Mouse (Mus musculus) embryonic stem cell, embryonic (primary cell): ENCODE results near the gene Slc25a23.

Experiments
- CTCF ChIA-PET, 4 experiments: fragments of 300-600 bp in 2 of 4; fragments of 350-600 bp in 2 of 4; sonication (Branson Sonifier 250); formaldehyde crosslinking; loops; one replicate each; lab custom pipeline; 2022; ENCODE audit warnings: inconsistent platforms in 2 of 4; lab: Charles Lee
- POLR2A ChIA-PET, 4 experiments: fragments of 300-600 bp in 2 of 4; fragments of 350-600 bp in 2 of 4; sonication (Branson Sonifier 250); formaldehyde crosslinking; loops; one replicate each; lab custom pipeline; 2022; ENCODE audit warnings: antibody characterized with exemption in 4 of 4, inconsistent platforms in 1 of 4; lab: Charles Lee

Gene Slc25a23

GRCm38 (mm10) chr17:57059486-57059977 is at the start of gene Slc25a23:
Slc25a23 (minus strand) TSS chr17:57059863.
- ChIA-PET POLR2A (interaction anchor here (0.6 to 5.9 kb wide), 40 partner anchors 8 to 1006 kb away, joined by 3 to 78 read pairs (median 6); partner anchors contain the start of genes Khsrp (in 3 of the 4), Alkbh7 (in 2 of the 4), Clpp (in 2 of the 4) and Gm17949 (in 2 of the 4)), CTCF (interaction anchor here in 3 of 4 experiments (0.6 to 2.2 kb wide), 18 partner anchors 8 to 433 kb away, joined by 3 to 15 read pairs (median 7); partner anchors contain the start of genes Khsrp (in 1 of the 3) and Lonp1 (in 1 of the 3))

DNA sequence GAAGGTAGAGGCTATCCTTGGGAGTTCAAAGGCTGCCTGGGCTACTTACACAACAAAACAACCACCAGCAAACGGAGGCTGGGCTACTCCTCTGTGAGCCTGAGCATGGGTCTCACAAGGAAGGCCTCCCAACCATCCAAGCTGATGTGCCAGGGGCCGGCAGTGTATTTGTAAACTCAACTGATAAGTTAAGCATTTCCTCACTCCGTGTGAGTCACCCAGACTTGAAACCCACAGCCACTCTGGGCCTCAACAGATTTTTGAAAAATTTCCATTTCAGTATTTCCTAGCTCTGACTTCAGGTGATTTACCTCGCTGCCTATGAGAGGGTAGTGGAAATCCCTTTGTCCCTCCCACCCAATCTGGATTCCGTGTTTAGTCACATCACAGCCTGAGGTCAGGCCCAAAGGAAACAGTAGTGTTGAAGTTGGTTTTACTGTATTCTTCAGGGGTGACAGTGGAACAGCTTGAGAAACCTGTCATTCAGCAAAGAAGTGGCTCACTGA is 49.1 kb upstream of the Slc25a23 start:
- ChIA-PET POLR2A (no interaction called here), CTCF (interaction anchor here in 1 of 4 experiments (1.6 kb wide), 1 partner anchor 13 kb away, joined by 3 read pairs; no protein-coding TSS in a partner anchor)

- ChIA-PET POLR2A (interaction anchor here in 2 of 4 experiments (0.6 to 1.1 kb wide), 3 partner anchors 11 to 1963 kb away, joined by 3 to 4 read pairs (median 3); no protein-coding TSS in a partner anchor), CTCF (interaction anchor here in 1 of 4 experiments (1.6 kb wide), 1 partner anchor 12 kb away, joined by 3 read pairs; no protein-coding TSS in a partner anchor)
These were observed 48.5 kb upstream of the Slc25a23 start for GRCm38 (mm10) chr17:57108040-57108665.

DNA sequence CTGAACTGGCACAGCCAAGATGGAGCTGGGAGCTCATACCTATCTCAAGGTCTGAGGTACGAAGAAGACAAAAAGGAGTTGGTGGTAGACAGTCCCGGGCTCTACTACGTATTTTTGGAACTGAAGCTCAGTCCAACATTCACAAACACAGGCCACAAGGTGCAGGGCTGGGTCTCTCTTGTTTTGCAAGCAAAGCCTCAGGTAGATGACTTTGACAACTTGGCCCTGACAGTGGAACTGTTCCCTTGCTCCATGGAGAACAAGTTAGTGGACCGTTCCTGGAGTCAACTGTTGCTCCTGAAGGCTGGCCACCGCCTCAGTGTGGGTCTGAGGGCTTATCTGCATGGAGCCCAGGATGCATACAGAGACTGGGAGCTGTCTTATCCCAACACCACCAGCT is 47.4 kb upstream of the Slc25a23 start:
- CTCF ChIA-PET, result interaction anchor here in 1 of 4 experiments (0.9 to 1.5 kb wide), 2 partner anchors 60 to 228 kb away, joined by 3 to 7 read pairs; no protein-coding TSS in a partner anchor

DNA sequence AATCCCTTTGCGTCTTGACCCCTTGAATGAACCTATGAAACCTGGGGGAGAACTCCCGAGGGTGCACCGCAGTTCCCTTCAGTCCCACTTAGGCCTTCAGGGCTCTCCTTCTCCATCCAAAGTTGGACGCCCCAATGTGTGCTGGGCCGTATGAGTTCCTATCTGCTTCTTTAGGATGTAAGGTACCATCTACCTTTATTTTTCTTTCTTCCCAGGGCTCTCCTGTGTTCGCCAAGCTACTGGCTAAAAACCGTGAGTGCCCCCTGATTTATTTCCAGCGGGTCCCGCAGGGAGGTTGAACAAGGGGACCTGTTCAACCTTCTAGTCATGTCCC is 46.3 kb upstream of the Slc25a23 start:
- CTCF ChIA-PET, result interaction anchor here in 1 of 4 experiments (1.5 kb wide), 1 partner anchor 229 kb away, joined by 7 read pairs; no protein-coding TSS in a partner anchor
- POLR2A ChIA-PET, result interaction anchor here in 2 of 4 experiments (1.2 kb wide), 2 partner anchors 17 to 230 kb away, joined by 3 read pairs; no protein-coding TSS in a partner anchor

More for the DNA sequence above, 47.4 kb upstream of the Slc25a23 start:
- POLR2A ChIA-PET, result interaction anchor here in 2 of 4 experiments (0.7 to 1.2 kb wide), 3 partner anchors 10 to 1096 kb away, joined by 3 to 4 read pairs (median 3); no protein-coding TSS in a partner anchor

- ChIA-PET POLR2A (interaction anchor here in 2 of 4 experiments (0.6 to 2.3 kb wide), 8 partner anchors 16 to 229 kb away, joined by 3 to 13 read pairs (median 3); partner anchors contain the start of gene Slc25a23 (in 1 of the 2)), CTCF (interaction anchor here (0.6 to 1.0 kb wide), 5 partner anchors 10 to 665 kb away, joined by 3 to 10 read pairs (median 3); no protein-coding TSS in a partner anchor)
These were observed 45.7 kb upstream of the Slc25a23 start, which contains the start of gene Tnfsf9 for GRCm38 (mm10) chr17:57105181-57106034. Tnfsf9 (plus strand) TSS chr17:57105325.

- ChIA-PET CTCF (interaction anchor here (0.6 to 1.2 kb wide), 7 partner anchors 9 to 666 kb away, joined by 3 to 10 read pairs (median 3); no protein-coding TSS in a partner anchor), POLR2A (interaction anchor here in 3 of 4 experiments (0.5 to 2.3 kb wide), 11 partner anchors 8 to 230 kb away, joined by 3 to 13 read pairs (median 3); partner anchors contain the start of genes Alkbh7 (in 1 of the 3) and Slc25a23 (in 1 of the 3))
These were observed 44.8 kb upstream of the Slc25a23 start for GRCm38 (mm10) chr17:57104496-57104895.

DNA sequence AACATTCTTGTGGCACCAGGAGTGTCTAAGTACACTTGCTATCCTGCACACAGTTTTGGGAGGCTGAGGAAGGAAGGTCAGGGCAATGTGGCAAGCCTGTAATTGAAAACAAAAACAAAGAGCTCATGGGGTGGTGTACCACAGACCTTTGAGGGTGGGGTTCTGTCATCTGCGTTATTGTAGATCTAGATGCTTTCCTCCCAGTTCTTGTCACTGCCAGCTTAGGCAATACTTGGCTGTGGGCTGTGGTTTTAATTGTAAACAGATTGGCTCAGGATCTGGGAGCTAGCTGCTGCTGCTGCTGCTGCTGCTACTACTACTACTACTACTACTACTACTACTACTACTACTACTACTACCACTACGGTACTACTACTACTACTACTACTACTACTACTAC is 42.6 kb upstream of the Slc25a23 start:
- ChIA-PET CTCF (interaction anchor here in 3 of 4 experiments (0.5 to 1.7 kb wide), 3 partner anchors 173 to 1815 kb away, joined by 3 to 5 read pairs (median 3); no protein-coding TSS in a partner anchor), POLR2A (interaction anchor here in 1 of 4 experiments (1.4 kb wide), 1 partner anchor 18 kb away, joined by 3 read pairs; no protein-coding TSS in a partner anchor)

- CTCF ChIA-PET, result interaction anchor here (0.6 to 1.7 kb wide), 26 partner anchors 12 to 235 kb away, joined by 3 to 25 read pairs (median 4); partner anchors contain the start of genes Gpr108 (in 2 of the 4), Tubb4a (in 2 of the 4), Alkbh7 (in 1 of the 4) and Cd70 (in 1 of the 4)
- POLR2A ChIA-PET, result interaction anchor here (0.6 to 3.1 kb wide), 21 partner anchors 12 to 103 kb away, joined by 3 to 14 read pairs (median 3); partner anchors contain the start of genes Gm17949 (in 2 of the 4), Gtf2f1 (in 2 of the 4), Tubb4a (in 2 of the 4) and Alkbh7 (in 1 of the 4)
These were observed 40.1 kb upstream of the Slc25a23 start for GRCm38 (mm10) chr17:57099629-57100325.

- ChIA-PET POLR2A (interaction anchor here in 1 of 4 experiments (3.1 kb wide), 1 partner anchor 38 kb away, joined by 13 read pairs; the partner anchor contains the start of genes Crb3 and Slc25a23), CTCF (interaction anchor here in 2 of 4 experiments (0.6 to 4.0 kb wide), 2 partner anchors 69 to 236 kb away, joined by 3 to 36 read pairs; no protein-coding TSS in a partner anchor)
These were observed 38.7 kb upstream of the Slc25a23 start for GRCm38 (mm10) chr17:57098321-57098720.

GRCm38 (mm10) chr17:57096623-57096920 is 36.9 kb upstream of the Slc25a23 start:
- ChIA-PET POLR2A (interaction anchor here (0.6 to 2.3 kb wide), 31 partner anchors 8 to 736 kb away, joined by 3 to 23 read pairs (median 5); partner anchors contain the start of genes Alkbh7 (in 2 of the 4), Khsrp (in 2 of the 4), Clpp (in 1 of the 4) and Crb3 (in 1 of the 4)), CTCF (interaction anchor here (0.6 to 4.0 kb wide), 36 partner anchors 9 to 711 kb away, joined by 3 to 36 read pairs (median 5); partner anchors contain the start of genes Alkbh7 (in 2 of the 4), Gm17949 (in 1 of the 4), Gpr108 (in 1 of the 4) and Pspn (in 1 of the 4))

GRCm38 (mm10) chr17:57095855-57096622 is 36.4 kb upstream of the Slc25a23 start:
- CTCF ChIA-PET, result interaction anchor here (0.5 to 4.0 kb wide), 43 partner anchors 8 to 603 kb away, joined by 3 to 36 read pairs (median 4); partner anchors contain the start of genes Alkbh7 (in 2 of the 4), Tnfsf9 (in 2 of the 4), Cd70 (in 1 of the 4) and Gm17949 (in 1 of the 4)

DNA sequence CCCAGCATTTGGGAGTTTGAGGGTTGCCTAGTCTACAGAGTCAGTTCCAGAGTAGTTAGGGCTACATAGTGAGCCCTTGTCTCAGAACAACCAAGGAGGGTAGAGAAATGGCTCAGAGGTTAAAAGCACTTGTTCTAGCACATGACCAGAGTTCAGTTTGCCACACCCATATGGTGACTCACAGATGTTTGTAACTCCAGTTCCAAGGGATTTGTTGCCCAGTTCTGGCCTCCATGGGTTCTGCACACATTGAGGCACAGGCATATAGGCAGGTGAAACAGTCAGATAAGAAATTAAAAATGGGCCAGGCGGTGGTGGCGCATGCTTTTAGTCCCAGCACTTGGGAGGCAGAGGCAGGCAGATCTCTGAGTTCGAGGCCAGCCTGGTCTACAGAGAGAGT is 34.6 kb upstream of the Slc25a23 start:
- ChIA-PET CTCF (no interaction called here), POLR2A (no interaction called here)

More at GRCm38 (mm10) chr17:57095855-57096622, 36.4 kb upstream of the Slc25a23 start:
- POLR2A ChIA-PET, result interaction anchor here (0.6 to 2.3 kb wide), 32 partner anchors 9 to 735 kb away, joined by 3 to 23 read pairs (median 4); partner anchors contain the start of genes Alkbh7 (in 2 of the 4), Gm17949 (in 2 of the 4), Gtf2f1 (in 2 of the 4) and Khsrp (in 2 of the 4)

GRCm38 (mm10) chr17:57087049-57087832 is 27.6 kb upstream of the Slc25a23 start, which contains the start of gene Tubb4a:
Tubb4a (minus strand) TSS chr17:57087782.
- CTCF ChIA-PET, result interaction anchor here in 3 of 4 experiments (0.6 to 1.3 kb wide), 5 partner anchors 9 to 95 kb away, joined by 3 to 10 read pairs (median 3); no protein-coding TSS in a partner anchor
- POLR2A ChIA-PET, result interaction anchor here in 3 of 4 experiments (0.8 to 2.2 kb wide), 9 partner anchors 9 to 99 kb away, joined by 3 to 10 read pairs (median 4); partner anchors contain the start of genes Khsrp (in 2 of the 3) and Dennd1c (in 1 of the 3)
